ENCODE assay signal across 8 mouse cellular contexts in genomic region chr11:54439691-54440029, GRCm38 (mm10). TPM values are rescaled to one million over a fixed set of nuclear protein-coding genes. Genes with fewer than 3 reads are reported as not detected.
A peak's percentile ranks its signal among the peaks of the same experiment; 100 is the strongest.
DNase-seq lines count a peak whose midpoint lies in the region; ATAC-seq and TF ChIP-seq lines count a peak whose summit lies in the region.

No protein-coding gene starts in this region.

- no peak for ATAC-seq in kidney, embryonic 16.5 days (ENCODE audit: low FRiP score, low TSS enrichment)
- ATAC-seq in hindbrain, embryonic 15.5 days (ENCODE audit: low FRiP score, low read depth) = no peak
- no peak for ATAC-seq in midbrain, embryonic 14.5 days (ENCODE audit: low FRiP score, low TSS enrichment)

- peaks cover 17% of the 10 kb centered on the region for H3K4me1 ChIP-seq in kidney, embryonic 16.5 days (ENCODE audit: insufficient read depth, low read length)
- peaks cover 5% of the 10 kb centered on the region; the same call in 1 of the 2 replicates for H3K4me1 ChIP-seq in cortical plate, adult 2 months (ENCODE audit: control insufficient read depth, insufficient read depth, low read length)
- H3K4me1 ChIP-seq in hindbrain, embryonic 15.5 days (replicated peaks) = peaks cover 25% of the 10 kb centered on the region
- H3K4me1 ChIP-seq in midbrain, embryonic 14.5 days (ENCODE audit: control insufficient read depth, insufficient read depth, low read length) = peaks cover 19% of the 10 kb centered on the region

- no peaks in the 10 kb centered on the region for H3K9me3 ChIP-seq in kidney, embryonic 16.5 days (ENCODE audit: low read length)
- no peaks in the 10 kb centered on the region for H3K9me3 ChIP-seq in hindbrain, embryonic 15.5 days
- no peaks in the 10 kb centered on the region for H3K9me3 ChIP-seq in midbrain, embryonic 14.5 days (ENCODE audit: control insufficient read depth, low read length)

- H3K4me3 ChIP-seq in kidney, embryonic 16.5 days (ENCODE audit: low read length) = peak overlapping the region; percentile 92
- H3K4me3 ChIP-seq in cortical plate, adult 2 months (ENCODE audit: insufficient read depth, low read length) = peak overlapping the region; percentile 93; the same call in 1 of the 2 replicates
- H3K4me3 ChIP-seq in hindbrain, embryonic 15.5 days = peak overlapping the region; percentile 92
- peak overlapping the region; percentile 93 for H3K4me3 ChIP-seq in midbrain, embryonic 14.5 days (replicated peaks; ENCODE audit: low read depth, low read length)

- no peaks in the 10 kb centered on the region for H3K27me3 ChIP-seq in kidney, embryonic 16.5 days (ENCODE audit: insufficient read depth, low read length)
- H3K27me3 ChIP-seq in hindbrain, embryonic 15.5 days = no peaks in the 10 kb centered on the region
- no peaks in the 10 kb centered on the region for H3K27me3 ChIP-seq in midbrain, embryonic 14.5 days (ENCODE audit: control insufficient read depth, insufficient read depth, low read length)

- no peaks in the 10 kb centered on the region for H3K36me3 ChIP-seq in kidney, embryonic 16.5 days (ENCODE audit: insufficient read depth, low read length)
- H3K36me3 ChIP-seq in hindbrain, embryonic 15.5 days = no peaks in the 10 kb centered on the region
- H3K36me3 ChIP-seq in midbrain, embryonic 14.5 days (ENCODE audit: control insufficient read depth, insufficient read depth, low read length) = no peaks in the 10 kb centered on the region

- no peak overlapping the region for H3K9ac ChIP-seq in kidney, embryonic 16.5 days (replicated peaks; ENCODE audit: low read length)
- H3K9ac ChIP-seq in hindbrain, embryonic 15.5 days = no peak overlapping the region
- H3K9ac ChIP-seq in midbrain, embryonic 14.5 days (replicated peaks; ENCODE audit: low read length) = no peak overlapping the region

- no peak for DNase-seq in kidney, postnatal 36 days
- DNase-seq in midbrain, embryonic 14.5 days = no peak
- DNase-seq in left cerebral cortex, postnatal 14 days (ENCODE audit: low spot score in 2 of 2) = no peak
- no peak for DNase-seq in kidney, postnatal 14 days
- no peak for DNase-seq in embryo, embryonic 9.5 days (ENCODE audit: extremely low spot score)

- 64% methylated on average over 3 of the region's 3 CpGs for WGBS in kidney, embryonic 16.5 days
- whole genome bisulfite sequencing in hindbrain, embryonic 15.5 days = 65% methylated on average over 3 of the region's 3 CpGs
- WGBS in midbrain, embryonic 14.5 days = 64% methylated on average over 3 of the region's 3 CpGs

- TF ChIP-seq CTCF in cortical plate, adult 2 months (IDR thresholded peaks at IDR 0.05; ENCODE audit: extremely low read depth, insufficient read depth, low read length) = no peak

- intact Hi-C loops in left cerebral cortex, postnatal 14 days (cut with DNase I) = loop anchor here (5.0 kb wide), 1 partner anchor 83 kb away; the partner anchor contains the start of gene Rapgef6

- no peak for TF ChIP-seq POLR2A in cortical plate, adult 2 months (IDR thresholded peaks at IDR 0.05; ENCODE audit: extremely low read depth, insufficient read depth, low read length)

- H3K27ac ChIP-seq in kidney, embryonic 16.5 days (ENCODE audit: low read length) = no peak overlapping the region
- H3K27ac ChIP-seq in cortical plate, adult 2 months (ENCODE audit: insufficient read depth, low read length) = no peak overlapping the region
- H3K27ac ChIP-seq in hindbrain, embryonic 15.5 days (replicated peaks) = no peak overlapping the region
- H3K27ac ChIP-seq in midbrain, embryonic 14.5 days (replicated peaks; ENCODE audit: low read depth, low read length) = no peak overlapping the region

- H3K4me2 ChIP-seq in kidney, embryonic 16.5 days (replicated peaks; ENCODE audit: low read depth, low read length) = peak overlapping the region; percentile 66
- H3K4me2 ChIP-seq in hindbrain, embryonic 15.5 days = peak overlapping the region; percentile 62
- H3K4me2 ChIP-seq in midbrain, embryonic 14.5 days (ENCODE audit: low read length) = peak overlapping the region; percentile 70

RNA-seq across cellular contexts. Expression of gene Fnip1, which starts 1.7 kb away (rescaled TPM):
- polyA plus RNA-seq in kidney, embryonic 16.5 days (2015; fragmentation: Nextera tagmentation; extraction: Ambion mirVana) = 8.9 and 10.0 TPM in 2 replicates
- 15.8 and 16.5 TPM in 2 replicates for polyA plus RNA-seq in cortical plate, adult 2 months (2012; rRNA removed)
- 8.9 and 9.6 TPM in 2 replicates for polyA plus RNA-seq in hindbrain, embryonic 15.5 days (2015; fragmentation: Nextera tagmentation; extraction: Ambion mirVana)
- 14.0 and 18.2 TPM in 2 replicates for polyA plus RNA-seq in midbrain, embryonic 14.5 days (2014; fragmentation: Nextera tagmentation; extraction: Ambion mirVana)
- 10 to 100 TPM; 28.6 to 29.4 TPM for total RNA-seq in left cerebral cortex, postnatal 14 days (2021)
